ENCODE assay signal across 8 mouse cellular contexts in the genomic region with DNA sequence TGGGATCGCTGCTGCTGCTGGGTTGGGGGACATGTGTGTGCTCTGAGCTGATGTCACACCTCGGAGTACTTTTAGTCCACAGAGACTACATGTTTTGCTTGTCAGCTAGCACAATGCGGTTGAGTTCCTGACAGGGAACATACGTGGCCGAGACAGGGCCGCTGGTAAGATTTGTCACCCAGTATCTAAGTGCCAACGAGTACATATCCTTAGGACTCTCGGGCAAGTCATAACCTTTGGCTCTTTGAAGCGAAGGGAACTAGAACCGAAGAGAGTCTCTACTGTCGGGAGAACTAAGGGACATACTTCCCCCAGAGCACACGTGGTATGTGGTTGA. TPM values are rescaled to one million over a fixed set of nuclear protein-coding genes. Genes with fewer than 3 reads are reported as not detected.
DNase-seq lines count a peak whose midpoint lies in the region; ATAC-seq lines count a peak whose summit lies in the region.

No protein-coding gene starts in this region.

- H3K4me2 ChIP-seq in limb, embryonic 13.5 days (replicated peaks), result peak overlapping the region; percentile 88
- peak overlapping the region; percentile 75 for H3K4me2 ChIP-seq in neural tube, embryonic 12.5 days (replicated peaks)

- H3K9me3 ChIP-seq in limb, embryonic 13.5 days, result no peaks in the 10 kb centered on the region
- no peaks in the 10 kb centered on the region for H3K9me3 ChIP-seq in neural tube, embryonic 12.5 days

- H3K4me1 ChIP-seq in limb, embryonic 13.5 days, result peaks cover 11% of the 10 kb centered on the region
- H3K4me1 ChIP-seq in neural tube, embryonic 12.5 days, result peaks cover 13% of the 10 kb centered on the region

- peak overlapping the region; percentile 96 for H3K4me3 ChIP-seq in limb, embryonic 13.5 days
- peak overlapping the region; percentile 93 for H3K4me3 ChIP-seq in neural tube, embryonic 12.5 days

- H3K27me3 ChIP-seq in limb, embryonic 13.5 days, result no peaks in the 10 kb centered on the region
- no peaks in the 10 kb centered on the region for H3K27me3 ChIP-seq in neural tube, embryonic 12.5 days (replicated peaks)

- ATAC-seq in erythroblast, adult 5-6 weeks (replicated peaks; ENCODE audit: low FRiP score, poor library complexity, severe bottlenecking), result peak; percentile 50
- 0 out of 2 replicates have a peak, but pooled peaks have one; percentile 7 for ATAC-seq in limb, embryonic 13.5 days (ENCODE audit: low FRiP score, low read depth)
- ATAC-seq in neural tube, embryonic 12.5 days (ENCODE audit: low FRiP score, low read depth), result no peak; the same call in 1 of the 2 replicates

- peaks cover 17% of the 10 kb centered on the region for H3K36me3 ChIP-seq in limb, embryonic 13.5 days
- H3K36me3 ChIP-seq in neural tube, embryonic 12.5 days, result peaks cover 14% of the 10 kb centered on the region

- DNase-seq in kidney, adult 8-10 months, result peak; percentile 11 to 19
- DNase-seq in kidney, adult 18-20 months, result no peak
- DNase-seq in ES-CJ7 (ENCODE audit: low read depth, low spot score), result peak; percentile 32
- DNase-seq in gastrocnemius, postnatal 25 days, result no peak
- DNase-seq in spleen, adult 12 weeks (ENCODE audit: low spot score), result no peak

- peak overlapping the region; percentile 73; the same call in 1 of the 2 replicates for H3K27ac ChIP-seq in limb, embryonic 13.5 days
- H3K27ac ChIP-seq in neural tube, embryonic 12.5 days, result no peak overlapping the region

- H3K9ac ChIP-seq in limb, embryonic 13.5 days, result peak overlapping the region; percentile 94
- H3K9ac ChIP-seq in neural tube, embryonic 12.5 days, result peak overlapping the region; percentile 96

- WGBS in limb, embryonic 13.5 days, result 5% methylated on average over 12 of the region's 12 CpGs
- 6% methylated on average over 12 of the region's 12 CpGs for WGBS in neural tube, embryonic 12.5 days

RNA-seq across cellular contexts. Expression of gene Scyl3, which starts 1.5 kb away (rescaled TPM):
- 10.9 and 25.9 TPM in 2 replicates for total RNA-seq in erythroblast, adult 5-6 weeks (2015; ENCODE audit: low replicate concordance)
- total RNA-seq in erythroblast, adult 5-6 weeks (2017; ENCODE audit: low replicate concordance), result 6.4 and 6.5 TPM in 2 replicates
- 19.1 and 20.0 TPM in 2 replicates for polyA plus RNA-seq in limb, embryonic 13.5 days (2015; fragmentation: Nextera tagmentation; extraction: Ambion mirVana)
- 19.7 and 20.4 TPM in 2 replicates for polyA plus RNA-seq in neural tube, embryonic 12.5 days (2016; fragmentation: Nextera tagmentation; extraction: Ambion mirVana)
- total RNA-seq in gastrocnemius, postnatal 25 days (2021), result 1 to 10 TPM; 4.0 to 4.7 TPM

Comparison
In these comparisons a context has a peak if more than half of its experiments do, and no peak if none do; other contexts are left out.
1. DNase-seq: peak in kidney, adult 8-10 months (2 of 2) and ES-CJ7 (single experiment); none in kidney, adult 18-20 months (single experiment), gastrocnemius, postnatal 25 days (single experiment) and spleen, adult 12 weeks (single experiment).